Mouse (Mus musculus) adrenal gland, adult 2 months (tissue): ENCODE data around the gene Myt1l. TPM values are rescaled to one million over a fixed set of nuclear protein-coding genes. Genes with fewer than 3 reads are reported as not detected.

ENCODE experiments used
- DNase-seq: peaks from one replicate; pipeline ENCODE4 v3.0.0; 2021
- polyA plus RNA-seq: library from polyadenylated mRNA; depleted of rRNA; stranded (reverse); fragments of >200 nt; gene quantifications from 2 replicates; pipeline ENCODE4 v1.2.3, GENCODE M21; 2012
- total RNA-seq, 2 experiments: library from RNA; stranded (reverse); gene quantifications; 2 replicates each; pipeline ENCODE4 v1.2.3; 2021

The Myt1l gene
- total and polyA plus RNA-seq, 3 experiments: 0.37 to 2.7 (median 2.0) TPM

GRCm38 (mm10) chr12:29956969-29957368 is 428.8 kb downstream of the Myt1l start:
- no peak for DNase-seq

GRCm38 (mm10) chr12:29958637-29959036 is 430.5 kb downstream of the Myt1l start:
- DNase-seq: no peak

- no peak for DNase-seq
Measured at GRCm38 (mm10) chr12:29961041-29961440, 432.9 kb downstream of the Myt1l start.

GRCm38 (mm10) chr12:29965016-29965415 is 436.8 kb downstream of the Myt1l start:
- DNase-seq: no peak

GRCm38 (mm10) chr12:29971795-29972464 is 443.7 kb downstream of the Myt1l start:
- peak; percentile 61 for DNase-seq

- DNase-seq: no peak
Measured at GRCm38 (mm10) chr12:29972533-29972932, 444.3 kb downstream of the Myt1l start.
